Mouse (Mus musculus) limb, embryonic 11.5 days (tissue): Measurements from ENCODE around the gene Trim17. TPM values are rescaled to one million over a fixed set of nuclear protein-coding genes. Genes with fewer than 3 reads are reported as not detected.
A peak's percentile ranks its signal among the peaks of the same experiment; 100 is the strongest.

Experiments
- ATAC-seq: fragments of 200-750 bp; cut with Nextera tagmentation; 2 replicates; pipeline ENCODE4 v1.8.0; 2017; ENCODE audit warnings: low read depth; ENCODE audit not compliant: insufficient number of reproducible peaks, low FRiP score, low TSS enrichment
- DNase-seq: peaks from one replicate; pipeline ENCODE4 v3.0.0-alpha.2; 2015; ENCODE audit warnings: low spot score
- H3K27ac ChIP-seq: fragments of 300-500 bp; sonication (generic); replicated peaks from 2 replicates; pipeline ENCODE4 v1.5.1; 2014; ENCODE audit warnings: low read depth, mild to moderate bottlenecking, low read length
- H3K27me3 ChIP-seq: fragments of 300-500 bp; sonication (generic); 2 replicates; pipeline ENCODE4 v1.6.1; 2014; ENCODE audit warnings: mild to moderate bottlenecking, low read length, mixed read lengths; ENCODE audit not compliant: control insufficient read depth, insufficient read depth
- H3K36me3 ChIP-seq: fragments of 300-500 bp; sonication (generic); 2 replicates; pipeline ENCODE4 v1.6.1; 2014; ENCODE audit warnings: mild to moderate bottlenecking, low read length, moderate library complexity, mixed read lengths; ENCODE audit not compliant: control insufficient read depth, insufficient read depth
- H3K4me1 ChIP-seq: fragments of 300-500 bp; sonication (generic); 2 replicates; pipeline ENCODE4 v1.6.1; 2014; ENCODE audit warnings: low read length, mixed read lengths; ENCODE audit not compliant: control insufficient read depth, insufficient read depth
- H3K4me2 ChIP-seq: fragments of 300-500 bp; sonication (generic); 2 replicates; pipeline ENCODE4 v1.6.1; 2014; ENCODE audit warnings: low read depth, mild to moderate bottlenecking, moderate library complexity; ENCODE audit not compliant: severe bottlenecking
- H3K4me3 ChIP-seq: fragments of 300-500 bp; sonication (generic); 2 replicates; pipeline ENCODE4 v1.5.1; 2014; ENCODE audit warnings: low read depth, low read length
- H3K9ac ChIP-seq: fragments of 300-500 bp; sonication (generic); 2 replicates; pipeline ENCODE4 v1.6.1; 2014; ENCODE audit warnings: mild to moderate bottlenecking, low read length
- H3K9me3 ChIP-seq: fragments of 300-500 bp; sonication (generic); 2 replicates; pipeline ENCODE4 v1.6.1; 2016; ENCODE audit warnings: low read length; ENCODE audit not compliant: control insufficient read depth
- WGBS: fragments of 180-500 bp; shearing (Covaris S2); extraction: QIAGEN DNeasy Blood & Tissue Kit; methylation state at CpG from one replicate; pipeline ENCODE4 v1.1.7; 2014; 5-methylcytosine and 5-hydroxymethylcytosine counted together
- polyA plus RNA-seq: library from polyadenylated mRNA; unstranded; fragments of >200 nt; fragmentation: Nextera tagmentation; extraction: Ambion mirVana; gene quantifications from 2 replicates; pipeline ENCODE4 v1.2.1, GENCODE M21; 2014

The Trim17 gene
- polyA plus RNA-seq = 0.25 and 0.27 TPM in 2 replicates

DNA sequence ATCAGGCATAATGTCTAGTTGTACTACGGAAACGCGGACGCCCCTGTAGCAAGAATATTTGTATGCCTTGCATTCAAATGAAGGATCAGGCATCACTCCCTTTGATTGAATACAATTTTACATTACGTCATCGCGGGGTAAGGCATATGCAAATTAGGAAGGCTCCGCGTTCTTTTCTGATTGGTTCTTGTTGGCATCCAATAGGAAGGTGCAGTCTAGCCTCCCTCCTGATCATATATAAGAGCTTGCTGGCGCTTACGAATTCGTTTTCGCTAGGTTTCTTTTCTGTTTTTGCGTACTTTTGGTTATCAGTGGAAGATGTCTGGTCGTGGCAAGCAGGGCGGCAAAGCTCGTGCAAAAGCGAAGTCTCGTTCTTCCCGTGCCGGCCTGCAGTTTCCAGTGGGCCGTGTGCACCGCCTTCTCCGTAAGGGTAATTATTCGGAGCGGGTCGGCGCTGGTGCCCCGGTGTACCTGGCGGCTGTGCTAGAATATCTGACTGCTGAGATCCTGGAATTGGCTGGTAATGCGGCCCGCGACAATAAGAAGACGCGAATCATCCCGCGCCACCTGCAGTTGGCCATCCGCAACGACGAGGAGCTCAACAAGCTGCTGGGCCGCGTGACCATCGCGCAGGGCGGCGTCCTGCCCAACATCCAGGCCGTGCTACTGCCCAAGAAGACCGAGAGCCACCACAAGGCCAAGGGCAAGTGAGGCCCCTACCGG, at the start of gene Trim17, which contains the start of gene Hist3h2a:
Trim17 (plus strand) TSS at position 266 of the 723 bp plus-strand sequence.
Hist3h2a (plus strand) TSS at position 266 of the 723 bp plus-strand sequence.
- H3K4me1 ChIP-seq = peaks cover 18% of the 10 kb centered on the region; the same call in 1 of the 2 replicates
- under 1% methylated on average over 49 of the region's 49 CpGs for WGBS
- peaks cover 18% of the 10 kb centered on the region; the same call in 1 of the 2 replicates for H3K27me3 ChIP-seq
- peak within 1 kb of the TSS; percentile 82 for H3K4me3 ChIP-seq
- H3K27ac ChIP-seq = peak within 1 kb of the TSS; percentile 96
- peak; percentile 85 for DNase-seq
- peak; percentile 91 for ATAC-seq
- peak within 1 kb of the TSS; percentile 90 for H3K9ac ChIP-seq
- H3K36me3 ChIP-seq = no peaks in the 10 kb centered on the region; the same call in 1 of the 2 replicates
- no peaks in the 10 kb centered on the region for H3K9me3 ChIP-seq
- H3K4me2 ChIP-seq = peak within 1 kb of the TSS; percentile 89

DNA sequence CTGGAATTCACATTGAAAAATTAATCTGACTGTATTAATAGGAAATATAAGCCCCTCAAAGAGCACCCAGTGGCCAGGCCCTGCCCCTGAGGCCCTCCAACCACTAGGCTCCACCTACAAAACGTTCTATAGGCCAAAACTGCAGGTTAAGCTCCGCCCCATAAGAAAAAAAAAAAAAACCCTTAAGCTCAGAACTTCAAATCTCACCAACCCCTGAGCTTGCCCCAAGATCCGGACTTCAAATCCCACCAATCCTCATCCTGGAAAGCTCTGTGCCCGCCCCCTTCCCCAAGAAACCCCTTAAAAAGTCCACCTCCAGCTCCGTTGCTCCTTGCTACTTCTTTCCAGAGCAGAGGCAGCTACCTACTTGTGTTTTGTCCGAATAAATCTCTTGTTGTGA, 49.6 kb upstream of the Trim17 start:
- Histone ChIP-seq H3K9ac (no peak overlapping the region), H3K9me3 (no peaks in the 10 kb centered on the region), H3K4me2 (no peak overlapping the region), H3K4me3 (no peak overlapping the region), H3K27ac (no peak overlapping the region), H3K4me1 (no peaks in the 10 kb centered on the region), H3K36me3 (peaks cover 4% of the 10 kb centered on the region; the same call in 1 of the 2 replicates), H3K27me3 (no peaks in the 10 kb centered on the region)
- 48% methylated on average over 6 of the region's 6 CpGs for WGBS
- DNase-seq (no peak), ATAC-seq (no peak)

DNA sequence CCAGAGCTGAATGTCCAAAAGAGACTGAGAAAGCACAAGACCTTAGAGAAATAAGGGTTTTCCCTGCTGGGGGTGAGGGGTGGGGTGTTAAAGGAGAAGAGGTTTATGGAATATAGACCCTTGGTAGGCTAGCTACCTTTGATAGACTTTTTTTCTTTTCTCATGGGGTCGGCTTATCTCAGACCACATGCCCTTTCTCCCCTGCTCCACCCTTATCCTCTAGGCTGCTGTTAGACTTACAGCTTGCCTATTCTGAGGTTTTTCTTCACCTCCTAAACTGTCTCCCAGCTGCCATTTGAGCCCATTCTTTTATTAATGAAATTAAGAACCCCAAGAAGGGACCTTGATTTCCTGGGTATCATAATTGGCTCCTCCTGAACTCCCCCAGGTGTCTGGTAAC, 40.7 kb upstream of the Trim17 start:
- Histone ChIP-seq H3K4me3 (no peak overlapping the region), H3K9ac (no peak overlapping the region; the same call in 1 of the 2 replicates), H3K36me3 (no peaks in the 10 kb centered on the region), H3K4me1 (no peaks in the 10 kb centered on the region), H3K27ac (no peak overlapping the region), H3K4me2 (peak overlapping the region; percentile 36; the same call in 1 of the 2 replicates), H3K9me3 (no peaks in the 10 kb centered on the region), H3K27me3 (no peaks in the 10 kb centered on the region)
- ATAC-seq = no peak
- WGBS = 60% methylated on average over 1 of the region's 1 CpGs
- no peak for DNase-seq

DNA sequence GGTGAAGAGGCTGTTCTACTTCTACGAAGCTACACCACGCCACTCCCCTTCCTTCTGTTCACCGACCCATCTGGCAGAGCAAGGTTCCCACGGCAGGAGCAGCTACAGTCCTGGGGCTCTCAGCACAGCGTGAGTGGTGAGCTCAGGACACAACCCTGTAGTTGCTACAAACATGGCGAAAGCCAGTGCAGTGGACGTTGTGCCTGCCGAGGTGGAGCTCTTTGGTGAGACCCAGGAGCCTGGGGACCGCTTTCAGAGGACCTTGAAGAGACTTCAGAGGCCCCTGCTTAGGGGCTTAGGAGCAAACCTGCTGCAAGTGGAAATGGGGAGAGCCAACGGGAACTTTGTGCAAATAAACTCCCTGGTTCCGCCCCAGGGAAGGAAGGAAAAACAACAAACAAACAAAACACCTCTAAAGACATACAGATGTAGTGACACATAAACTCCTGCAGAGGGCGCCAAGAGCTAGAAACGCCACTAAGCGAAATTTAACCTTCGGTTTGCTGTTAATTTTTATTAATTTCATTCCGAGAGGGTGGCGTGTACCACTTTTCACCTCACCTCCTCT, 39.9 kb upstream of the Trim17 start:
- H3K9me3 ChIP-seq = no peaks in the 10 kb centered on the region
- 0 out of 2 replicates have a peak overlapping the region, but pooled peaks have one; percentile 11 for H3K4me3 ChIP-seq
- peak overlapping the region; percentile 36 for H3K4me2 ChIP-seq
- H3K9ac ChIP-seq = peak overlapping the region; percentile 39
- no peaks in the 10 kb centered on the region for H3K27me3 ChIP-seq
- no peaks in the 10 kb centered on the region for H3K36me3 ChIP-seq
- WGBS = 19% methylated on average over 17 of the region's 17 CpGs
- DNase-seq (peak; percentile 62), ATAC-seq (no peak)
- H3K27ac ChIP-seq = no peak overlapping the region
- no peaks in the 10 kb centered on the region for H3K4me1 ChIP-seq

DNA sequence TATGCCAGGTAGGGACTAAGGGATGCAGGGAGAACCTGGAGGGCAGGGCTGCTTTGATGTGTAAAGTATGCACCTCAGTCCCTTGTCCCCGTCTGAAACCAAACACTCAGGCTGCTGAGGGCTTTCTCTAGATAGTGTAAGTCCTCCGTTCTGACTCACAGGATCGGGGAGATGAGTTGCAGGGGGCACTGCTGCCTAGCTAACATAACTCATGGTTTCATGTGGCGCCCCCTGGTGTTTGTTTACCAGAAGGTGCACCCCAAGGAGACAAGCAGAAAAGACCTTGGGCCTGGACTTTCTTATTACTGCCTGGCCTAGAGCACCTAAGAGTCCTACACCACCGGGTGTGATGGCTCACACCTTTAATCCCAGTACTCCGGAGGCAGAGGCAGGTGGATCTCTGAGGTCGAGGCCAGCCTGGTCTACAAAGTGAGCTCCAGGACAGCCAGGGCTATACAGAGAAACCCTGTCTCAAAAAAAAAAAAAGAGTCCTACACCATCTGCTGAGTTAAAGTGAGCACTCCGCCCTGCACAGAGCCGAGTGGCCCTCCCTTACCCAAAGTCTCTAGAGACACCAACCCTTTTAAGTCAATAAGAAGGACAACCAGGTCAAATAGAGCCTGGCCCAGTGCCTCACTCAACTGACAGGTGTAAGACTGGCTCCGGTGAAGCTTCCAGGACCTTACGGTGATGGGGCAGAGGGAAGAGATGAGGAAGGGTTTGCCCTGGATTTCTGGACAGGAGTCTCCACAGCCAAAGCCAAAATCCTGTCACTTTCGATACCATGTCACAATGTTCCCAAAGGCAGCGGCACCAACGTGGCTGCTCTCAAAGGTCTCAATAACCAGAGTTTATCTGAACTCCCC, 37.4 kb upstream of the Trim17 start:
- H3K4me1 ChIP-seq = no peaks in the 10 kb centered on the region
- H3K36me3 ChIP-seq = no peaks in the 10 kb centered on the region
- H3K4me3 ChIP-seq = no peak overlapping the region
- 58% methylated on average over 14 of the region's 14 CpGs for WGBS
- DNase-seq = peak; percentile 55
- ATAC-seq = no peak
- no peak overlapping the region for H3K4me2 ChIP-seq
- no peak overlapping the region for H3K27ac ChIP-seq
- H3K9ac ChIP-seq = no peak overlapping the region
- no peaks in the 10 kb centered on the region for H3K27me3 ChIP-seq
- no peaks in the 10 kb centered on the region for H3K9me3 ChIP-seq

DNA sequence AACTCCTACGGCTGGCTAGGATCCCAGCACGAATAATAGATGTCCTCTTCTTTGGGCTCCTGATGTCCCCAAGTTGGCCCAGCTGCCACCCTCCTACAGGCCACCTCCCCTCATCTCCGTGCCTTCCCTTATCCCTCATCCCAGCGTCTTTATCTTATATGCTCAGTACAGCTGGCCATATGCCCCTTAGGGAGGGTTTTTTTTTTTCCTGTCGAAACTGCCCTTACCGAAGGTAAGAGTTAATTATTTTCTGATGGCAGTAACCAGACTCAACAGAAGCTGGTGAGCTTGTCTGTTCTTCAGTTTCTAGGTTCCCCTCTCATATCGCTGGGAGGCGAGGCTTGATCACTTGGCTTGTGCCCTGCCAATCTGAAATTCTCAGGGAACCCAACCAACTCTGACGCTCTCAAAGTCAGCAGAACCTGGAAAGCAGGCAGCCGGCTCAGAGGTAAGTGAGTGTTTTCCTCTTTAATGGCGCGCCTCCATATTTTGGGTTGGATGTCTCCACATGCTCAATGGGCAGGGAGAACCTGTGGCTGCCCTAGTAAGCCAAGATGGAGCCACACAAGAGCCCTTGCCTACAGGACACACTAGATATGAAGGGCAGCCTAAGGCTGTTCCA, 36.6 kb upstream of the Trim17 start, which contains the start of gene Btnl10:
Btnl10 (plus strand) TSS at position 164 of the 622 bp plus-strand sequence.
- no peaks in the 10 kb centered on the region for H3K36me3 ChIP-seq
- no peak within 1 kb of the TSS for H3K27ac ChIP-seq
- H3K27me3 ChIP-seq = no peaks in the 10 kb centered on the region
- 78% methylated on average over 12 of the region's 12 CpGs for WGBS
- no peaks in the 10 kb centered on the region for H3K4me1 ChIP-seq
- no peak within 1 kb of the TSS for H3K4me2 ChIP-seq
- H3K4me3 ChIP-seq = no peak within 1 kb of the TSS
- DNase-seq (no peak), ATAC-seq (no peak)
- no peaks in the 10 kb centered on the region for H3K9me3 ChIP-seq
- H3K9ac ChIP-seq = no peak within 1 kb of the TSS

DNA sequence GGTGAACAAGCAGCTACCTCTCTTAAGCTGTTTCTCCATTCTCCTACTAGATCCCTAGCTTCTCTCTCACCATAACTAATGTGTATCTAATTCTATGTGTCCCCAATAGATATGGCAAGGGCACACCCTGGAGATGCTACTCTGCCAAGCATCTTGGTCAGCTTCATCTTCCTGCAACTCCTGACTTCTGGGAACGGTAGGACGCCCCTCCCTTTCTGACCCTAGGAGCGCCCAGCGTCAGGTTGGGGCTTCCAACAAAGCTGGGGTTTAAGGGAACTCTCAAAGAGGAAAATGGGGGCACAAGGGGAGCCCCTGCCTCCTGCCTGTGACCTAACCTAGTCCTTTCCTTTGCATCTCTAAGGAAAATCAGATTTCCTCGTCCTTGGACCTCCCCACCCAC, 35.7 kb upstream of the Trim17 start:
- H3K4me1 ChIP-seq = no peaks in the 10 kb centered on the region
- no peak overlapping the region for H3K27ac ChIP-seq
- H3K4me3 ChIP-seq = no peak overlapping the region
- DNase-seq (no peak), ATAC-seq (no peak)
- no peaks in the 10 kb centered on the region for H3K36me3 ChIP-seq
- H3K9me3 ChIP-seq = no peaks in the 10 kb centered on the region
- H3K4me2 ChIP-seq = no peak overlapping the region
- H3K27me3 ChIP-seq = no peaks in the 10 kb centered on the region
- no peak overlapping the region for H3K9ac ChIP-seq
- 79% methylated on average over 5 of the region's 5 CpGs for WGBS

DNA sequence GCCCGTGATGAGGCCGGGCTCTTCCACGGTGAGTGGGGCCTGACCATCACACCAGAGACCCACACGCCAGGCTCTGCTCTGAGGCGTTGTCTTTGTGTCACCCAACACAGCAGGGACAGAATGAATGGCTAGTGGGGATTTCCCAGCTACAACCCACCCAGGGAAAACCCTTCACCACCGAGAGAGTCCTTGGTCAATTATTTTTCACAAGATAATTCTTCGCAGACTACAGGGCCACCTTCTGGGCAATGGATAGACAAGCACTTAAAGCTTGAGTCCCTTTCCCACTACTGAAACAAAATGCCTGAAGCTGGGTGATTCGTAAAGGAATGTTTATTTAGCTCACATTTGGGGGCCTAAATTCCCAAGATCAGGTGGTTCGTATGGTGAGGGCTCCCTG, 32.1 kb upstream of the Trim17 start:
- Histone ChIP-seq H3K27me3 (no peaks in the 10 kb centered on the region), H3K4me1 (no peaks in the 10 kb centered on the region), H3K4me2 (no peak overlapping the region), H3K9ac (no peak overlapping the region), H3K36me3 (no peaks in the 10 kb centered on the region), H3K27ac (no peak overlapping the region), H3K4me3 (no peak overlapping the region), H3K9me3 (no peaks in the 10 kb centered on the region)
- DNase-seq (no peak), ATAC-seq (no peak)
- WGBS = 88% methylated on average over 9 of the region's 9 CpGs
